In the genomic region with DNA sequence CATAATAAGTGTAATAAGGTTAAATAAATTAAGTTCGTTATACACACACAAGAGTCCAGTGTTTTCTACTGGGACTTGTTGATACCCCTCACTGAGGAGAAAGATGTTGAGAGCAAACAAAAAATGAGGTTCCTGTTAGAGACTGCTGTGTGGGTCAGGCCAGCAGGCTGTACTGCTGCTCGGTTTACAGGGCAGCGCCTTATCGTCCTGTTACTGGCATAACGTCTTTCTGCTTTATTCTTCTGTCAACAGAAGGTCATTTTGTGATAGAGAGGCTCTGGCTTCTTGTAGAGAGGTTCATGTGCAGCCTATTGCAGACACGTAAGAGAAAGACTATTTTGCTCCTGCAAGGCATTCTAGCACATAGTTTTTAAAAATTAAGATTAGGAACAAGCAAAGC, we compare ENCODE assay signal across 17 mouse cellular contexts.
DNase-seq lines count a peak whose midpoint lies in the region; ATAC-seq and TF ChIP-seq lines count a peak whose summit lies in the region.
"Had no signal": no experiment of that assay in that cellular context is flagged by ENCODE, and none has a peak within 500 bp of the region (broad histone marks: within the 10 kb centered on the region; RNA-seq: fewer than 3 reads in every experiment).

No protein-coding gene starts in this region.

- no peak overlapping the region for H3K4me2 ChIP-seq in intestine, postnatal 0 days (replicated peaks; ENCODE audit: low read depth)
- H3K4me2 ChIP-seq in intestine, embryonic 16.5 days (ENCODE audit: low read depth, low read length): no peak overlapping the region
- H3K4me2 ChIP-seq in lung, postnatal 0 days (replicated peaks; ENCODE audit: low read depth, low read length): no peak overlapping the region
- H3K4me2 ChIP-seq: forebrain, embryonic 13.5 days; heart, embryonic 13.5 days; hindbrain, embryonic 15.5 days had no signal

- DNase-seq in adrenal gland, adult 8-10 months: peak; percentile 29
- no peak for DNase-seq in adrenal gland, adult 18-20 months (ENCODE audit: low spot score in 2 of 2)
- DNase-seq in lung, postnatal 0 days (ENCODE audit: low spot score): no peak
- no peak for DNase-seq in lung, postnatal 14 days
- no peak for DNase-seq in left cerebral cortex, postnatal 14 days (ENCODE audit: low spot score in 2 of 2)
- DNase-seq: cerebellum, adult 2 months; cerebellum, postnatal 10 days; forebrain, postnatal 0 days; gastrocnemius, postnatal 14 days; kidney, adult 11 months had no signal

- no peak overlapping the region for H3K27ac ChIP-seq in intestine, postnatal 0 days (ENCODE audit: low read depth, low read length)
- H3K27ac ChIP-seq in intestine, embryonic 16.5 days (ENCODE audit: low read length): no peak overlapping the region
- H3K27ac ChIP-seq in lung, postnatal 0 days (ENCODE audit: low read length): no peak overlapping the region
- H3K27ac ChIP-seq: embryonic facial prominence, embryonic 10.5 days; forebrain, embryonic 13.5 days; heart, embryonic 13.5 days; hindbrain, embryonic 15.5 days had no signal

- 0 out of 2 replicates have a peak, but pooled peaks have one; percentile 6 for TF ChIP-seq CTCF in intestine, postnatal 0 days (IDR thresholded peaks at IDR 0.05; ENCODE audit: low read depth)
- 0 out of 2 replicates have a peak, but pooled peaks have one; percentile 14 for TF ChIP-seq CTCF in lung, postnatal 0 days (IDR thresholded peaks at IDR 0.05)

- H3K4me1 ChIP-seq in intestine, postnatal 0 days (replicated peaks; ENCODE audit: control insufficient read depth, insufficient read depth, low read length): no peaks in the 10 kb centered on the region
- no peaks in the 10 kb centered on the region for H3K4me1 ChIP-seq in intestine, embryonic 16.5 days (ENCODE audit: control insufficient read depth, insufficient read depth, low read length)
- H3K4me1 ChIP-seq in lung, postnatal 0 days (ENCODE audit: insufficient read depth, low read depth, low read length): no peaks in the 10 kb centered on the region
- H3K4me1 ChIP-seq: forebrain, embryonic 13.5 days; hindbrain, embryonic 15.5 days had no signal

- TF ChIP-seq EP300 in lung, postnatal 0 days (IDR thresholded peaks at IDR 0.05): no peak

- H3K36me3 ChIP-seq in intestine, postnatal 0 days (ENCODE audit: control insufficient read depth, insufficient read depth): no peaks in the 10 kb centered on the region
- no peaks in the 10 kb centered on the region for H3K36me3 ChIP-seq in intestine, embryonic 16.5 days (ENCODE audit: control insufficient read depth, insufficient read depth, low read length)
- H3K36me3 ChIP-seq in lung, postnatal 0 days (ENCODE audit: insufficient read depth, low read length): no peaks in the 10 kb centered on the region
- H3K36me3 ChIP-seq: embryonic facial prominence, embryonic 10.5 days; heart, embryonic 13.5 days; hindbrain, embryonic 15.5 days had no signal

- no peak overlapping the region for H3K4me3 ChIP-seq in intestine, postnatal 0 days (ENCODE audit: low read depth, low read length)
- H3K4me3 ChIP-seq in intestine, embryonic 16.5 days (ENCODE audit: low read length): no peak overlapping the region
- no peak overlapping the region for H3K4me3 ChIP-seq in lung, postnatal 0 days (ENCODE audit: low read depth, low read length)
- H3K4me3 ChIP-seq: embryonic facial prominence, embryonic 10.5 days; forebrain, embryonic 13.5 days; heart, embryonic 13.5 days; hindbrain, embryonic 15.5 days had no signal

- H3K9me3 ChIP-seq in intestine, postnatal 0 days (ENCODE audit: control insufficient read depth): no peaks in the 10 kb centered on the region
- H3K9me3 ChIP-seq in intestine, embryonic 16.5 days (ENCODE audit: control insufficient read depth, low read length): no peaks in the 10 kb centered on the region
- no peaks in the 10 kb centered on the region for H3K9me3 ChIP-seq in lung, postnatal 0 days (ENCODE audit: low read length)
- H3K9me3 ChIP-seq: embryonic facial prominence, embryonic 10.5 days; forebrain, embryonic 13.5 days; heart, embryonic 13.5 days; hindbrain, embryonic 15.5 days had no signal

- ATAC-seq in intestine, postnatal 0 days: no peak
- no peak for ATAC-seq in intestine, embryonic 16.5 days
- no peak for ATAC-seq in lung, postnatal 0 days
- ATAC-seq: forebrain, embryonic 13.5 days; forebrain, postnatal 0 days had no signal

- H3K9ac ChIP-seq in intestine, postnatal 0 days (ENCODE audit: low read depth, low read length): no peak overlapping the region
- no peak overlapping the region for H3K9ac ChIP-seq in intestine, embryonic 16.5 days (ENCODE audit: low read depth, low read length)
- H3K9ac ChIP-seq in lung, postnatal 0 days (replicated peaks; ENCODE audit: low read depth): no peak overlapping the region
- H3K9ac ChIP-seq: forebrain, embryonic 13.5 days; forebrain, postnatal 0 days; heart, embryonic 13.5 days; hindbrain, embryonic 15.5 days had no signal

- WGBS in intestine, postnatal 0 days: 41% methylated on average over 6 of the region's 6 CpGs
- 44% methylated on average over 6 of the region's 6 CpGs for WGBS in intestine, embryonic 16.5 days
- WGBS in lung, postnatal 0 days: 48% methylated on average over 6 of the region's 6 CpGs

- H3K27me3 ChIP-seq in intestine, postnatal 0 days (replicated peaks; ENCODE audit: control insufficient read depth, insufficient read depth, low read length): no peaks in the 10 kb centered on the region
- H3K27me3 ChIP-seq in intestine, embryonic 16.5 days (replicated peaks; ENCODE audit: control insufficient read depth, insufficient read depth, low read length): no peaks in the 10 kb centered on the region
- H3K27me3 ChIP-seq in lung, postnatal 0 days (replicated peaks; ENCODE audit: insufficient read depth, low read length): no peaks in the 10 kb centered on the region
- H3K27me3 ChIP-seq: CH12.LX; forebrain, embryonic 13.5 days; hindbrain, embryonic 15.5 days had no signal

- intact Hi-C loops in left cerebral cortex, postnatal 14 days (cut with DNase I): no loop called here
